Mouse (Mus musculus): Measurements from ENCODE around the gene Fam45a.
A peak's percentile ranks its signal among the peaks of the same experiment; 100 is the strongest.

- no peak for TF ChIP-seq POLR2A (IDR thresholded peaks at IDR 0.05; ENCODE audit: borderline replicate concordance, extremely low read depth, insufficient read depth, insufficient read length, poor library complexity, severe bottlenecking)
- peak; percentile 48; the same call in 1 of the 2 replicates for TF ChIP-seq CTCF (IDR thresholded peaks at IDR 0.05; ENCODE audit: borderline replicate concordance, extremely low read depth, insufficient read depth, insufficient read length)
These were observed 71.7 kb downstream of the Fam45a start for GRCm38 (mm10) chr19:60883129-60883528.
